Mouse (Mus musculus): ENCODE measurements at regions not wholly inside any gene's neighbourhood (a gene's known extent, or its start where the extent isn't known, plus 50 kb on each side); places are given as distances from the start of the nearest gene placed in this dataset.

DNA sequence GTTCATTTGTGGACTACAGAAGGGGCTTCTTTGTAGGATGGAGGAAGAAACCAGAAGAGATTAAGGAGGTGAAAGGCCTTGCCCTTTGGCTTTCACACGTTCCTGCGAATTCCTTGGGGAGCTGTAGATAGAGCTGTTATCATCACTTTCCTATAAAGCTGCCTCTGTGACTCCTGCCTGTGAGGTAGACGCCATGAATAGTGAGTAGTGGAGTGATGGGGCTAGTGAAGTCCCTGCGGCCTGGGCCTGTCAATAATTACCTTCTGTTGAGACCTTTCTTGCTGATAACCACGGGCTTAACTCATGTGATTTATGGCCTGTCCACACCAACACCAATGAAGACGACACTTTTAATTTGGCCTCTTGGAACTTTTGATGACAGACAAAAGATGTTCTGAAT is 146.0 kb upstream of the Ednra start:
- no peak for DNase-seq

DNA sequence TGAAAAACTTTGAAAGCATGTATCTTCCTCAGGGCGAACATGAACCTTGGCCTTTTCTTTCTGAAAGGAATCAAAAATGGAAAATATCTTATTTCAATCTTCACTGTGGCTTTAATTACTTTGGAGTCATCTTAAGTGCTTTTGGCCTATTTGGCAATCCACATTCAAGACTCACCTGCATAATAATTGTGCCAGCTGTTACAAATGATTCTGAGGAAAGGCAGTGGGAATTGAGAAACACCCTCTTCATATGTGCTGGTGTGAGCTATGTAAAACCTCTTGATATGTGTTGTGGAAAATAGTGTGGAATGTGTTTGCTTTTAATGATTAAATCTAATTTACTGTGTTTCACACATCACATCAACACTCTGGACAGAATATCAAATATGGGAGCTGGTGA is 148.5 kb upstream of the Ednra start:
- no peak for DNase-seq

DNA sequence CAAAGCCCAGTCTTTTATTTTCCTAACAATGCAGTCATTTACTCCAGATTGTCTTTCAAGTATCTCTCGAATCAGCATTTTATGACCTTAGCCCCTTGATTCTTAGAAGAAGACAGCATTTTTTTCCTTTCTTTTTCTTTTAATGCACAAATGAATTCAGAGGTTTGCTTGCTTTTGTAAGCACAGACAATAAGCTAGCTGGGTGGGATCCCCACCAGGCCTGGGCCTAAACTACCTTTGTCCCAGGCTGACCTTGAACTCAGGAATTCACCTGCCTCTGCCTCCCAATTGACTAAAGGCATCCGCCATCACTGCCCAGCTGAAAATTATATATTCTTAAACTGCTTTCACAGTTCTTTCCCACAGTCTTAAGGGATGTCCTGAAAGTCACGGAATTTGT is 195.5 kb upstream of the Ednra start:
- DNase-seq, result no peak

DNA sequence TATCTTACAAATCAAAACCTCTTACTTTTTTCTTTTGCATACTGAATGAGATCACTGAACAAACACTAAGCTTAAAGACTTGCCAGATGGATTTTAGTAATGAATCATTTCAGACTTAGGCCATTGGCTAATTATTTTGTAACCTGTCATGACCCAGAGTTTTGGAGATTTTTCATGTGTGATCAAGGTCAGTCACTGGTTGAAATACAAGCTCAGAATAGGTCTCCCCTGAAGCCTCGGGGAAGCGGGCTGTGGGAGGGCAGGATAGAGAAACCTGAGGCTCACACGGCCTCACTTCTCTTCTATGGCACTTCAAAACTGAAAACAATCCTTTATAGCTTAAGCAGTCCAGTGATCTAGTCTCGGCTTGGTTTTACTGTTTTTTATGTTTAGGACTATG is 197.6 kb upstream of the Ednra start:
- DNase-seq, result no peak

DNA sequence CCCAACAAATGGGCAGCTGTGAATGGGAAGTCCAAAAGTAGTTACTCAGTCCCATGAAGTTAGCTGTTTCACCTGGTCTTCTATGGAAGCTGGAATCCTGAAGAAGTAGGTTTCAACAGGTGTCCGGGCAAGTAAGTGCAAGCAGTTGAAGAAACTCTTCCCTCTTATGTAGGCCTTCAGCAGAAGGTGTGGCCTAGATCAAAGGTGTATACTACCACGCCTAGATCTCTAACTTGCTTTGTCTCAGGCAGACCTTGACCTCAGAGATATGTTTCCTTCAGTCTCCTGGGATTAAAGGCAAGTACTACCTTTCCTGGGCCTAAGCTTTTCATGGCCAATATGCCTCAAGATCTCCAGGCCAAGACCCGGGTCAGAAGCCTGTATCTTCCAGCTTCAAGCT is 223.4 kb upstream of the Ednra start:
- DNase-seq, result no peak

DNA sequence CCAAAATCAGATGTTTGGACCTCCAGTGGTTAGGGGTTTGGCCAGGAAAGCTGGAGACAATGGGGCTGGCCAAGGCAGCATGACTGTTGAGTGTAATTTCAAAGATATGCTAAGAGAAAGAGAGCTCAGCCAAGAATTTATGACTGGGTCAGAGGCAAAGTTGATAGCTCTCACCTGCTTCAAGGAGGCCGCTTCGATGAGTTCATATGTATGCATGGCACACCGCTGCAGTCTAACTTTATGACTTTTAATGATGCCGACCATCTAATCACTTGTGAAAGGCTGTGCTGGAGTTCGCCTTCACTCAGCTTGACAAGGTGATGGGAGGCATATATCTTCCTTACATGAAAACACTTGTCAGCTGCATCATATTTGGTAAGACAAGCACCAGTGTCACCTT is 225.4 kb upstream of the Ednra start:
- DNase-seq, result no peak

DNA sequence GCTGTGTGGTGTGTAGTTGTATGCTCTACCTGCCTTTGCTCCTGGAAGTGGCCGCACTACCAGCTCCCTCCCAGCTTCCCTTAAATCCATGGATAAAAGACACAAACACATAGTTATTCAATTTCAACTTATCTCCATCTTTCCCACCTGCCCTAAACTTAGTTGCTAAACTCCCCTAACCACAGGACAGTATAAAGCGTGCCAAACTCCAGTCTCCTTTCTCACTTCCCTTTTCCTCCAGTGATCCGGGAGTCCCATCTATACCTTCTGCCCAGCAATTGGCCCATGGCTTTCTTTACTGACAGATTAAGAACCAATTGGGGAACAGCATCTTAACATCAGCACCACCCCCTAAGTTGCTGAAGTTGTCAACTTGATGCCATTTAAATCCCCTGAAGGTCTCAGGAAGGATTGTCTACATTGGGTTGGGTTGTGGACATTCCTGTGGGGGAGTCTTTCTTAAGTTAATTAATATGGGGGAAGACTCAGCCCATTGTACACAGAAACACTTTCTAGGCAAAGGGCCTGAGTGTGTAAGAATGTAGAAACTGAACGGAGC is 234.6 kb upstream of the Ednra start:
- DNase-seq, result no peak

DNA sequence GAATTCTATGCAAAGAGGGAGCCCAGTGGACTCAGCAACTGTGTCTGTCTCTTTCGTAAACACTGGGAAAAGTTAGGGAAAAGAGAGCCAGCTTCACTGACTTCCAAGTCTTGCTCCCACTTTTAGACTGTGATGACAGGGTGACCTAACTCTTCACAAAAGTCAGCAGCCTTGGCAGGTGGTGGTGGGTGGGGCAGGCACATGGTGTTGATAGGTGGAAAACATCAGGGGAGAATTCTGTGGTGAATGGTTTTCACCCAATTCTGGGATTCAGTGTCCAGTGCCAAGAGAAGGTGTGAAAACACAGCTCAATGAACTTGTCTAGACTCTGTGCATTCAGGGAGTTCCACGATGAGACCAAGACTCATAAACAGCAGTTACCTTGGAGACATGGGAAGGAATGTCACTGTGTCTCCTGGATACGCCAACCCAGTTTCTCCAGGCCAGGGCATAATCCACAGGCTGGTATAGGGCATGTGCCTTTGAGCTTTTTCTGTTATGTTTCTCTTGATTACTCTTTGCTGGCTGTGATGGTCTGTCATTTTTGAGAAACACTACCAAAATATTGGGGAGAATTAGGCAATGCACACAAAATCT is 238.9 kb upstream of the Ednra start:
- DNase-seq, result no peak

DNA sequence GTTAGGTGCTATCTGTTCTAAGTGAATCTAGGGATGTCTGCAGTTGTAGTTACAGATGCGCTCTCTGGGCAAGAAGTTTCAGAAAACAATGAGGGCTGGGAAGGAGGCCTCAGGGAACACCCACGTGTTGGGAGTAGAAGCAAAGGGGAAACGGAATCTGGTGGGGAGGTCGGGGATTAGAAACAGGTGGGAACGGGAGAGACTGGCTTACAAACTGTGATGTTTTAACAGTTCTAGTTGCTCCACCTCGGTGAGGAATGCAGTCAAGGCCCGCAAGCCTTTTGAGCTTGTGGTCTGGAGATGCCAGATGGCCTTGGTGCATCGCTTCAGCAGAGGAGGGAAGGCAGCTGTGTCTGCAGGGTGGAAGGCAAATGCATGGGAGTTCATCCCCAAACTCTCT is 242.7 kb upstream of the Ttc29 start:
- no peak for DNase-seq

DNA sequence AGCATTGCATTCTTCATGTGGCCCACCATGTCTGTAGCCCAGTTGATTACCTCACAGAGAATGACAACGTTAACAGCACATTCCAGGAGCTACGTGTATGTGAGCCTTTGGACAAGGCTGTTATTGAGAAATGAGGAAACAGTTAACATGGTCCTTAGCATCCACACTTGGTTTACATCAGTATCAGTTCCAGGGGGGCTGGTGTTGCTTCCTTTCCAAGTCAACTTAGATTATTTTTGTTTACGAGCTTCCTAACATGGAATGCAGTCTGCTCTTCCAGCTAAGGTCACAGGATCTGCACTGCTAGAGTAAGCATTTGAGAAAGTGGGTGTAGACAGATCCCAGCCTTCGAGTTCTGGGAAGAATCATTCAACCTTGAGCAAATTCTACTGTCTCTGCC is 239.4 kb upstream of the Ttc29 start:
- DNase-seq, result no peak

DNA sequence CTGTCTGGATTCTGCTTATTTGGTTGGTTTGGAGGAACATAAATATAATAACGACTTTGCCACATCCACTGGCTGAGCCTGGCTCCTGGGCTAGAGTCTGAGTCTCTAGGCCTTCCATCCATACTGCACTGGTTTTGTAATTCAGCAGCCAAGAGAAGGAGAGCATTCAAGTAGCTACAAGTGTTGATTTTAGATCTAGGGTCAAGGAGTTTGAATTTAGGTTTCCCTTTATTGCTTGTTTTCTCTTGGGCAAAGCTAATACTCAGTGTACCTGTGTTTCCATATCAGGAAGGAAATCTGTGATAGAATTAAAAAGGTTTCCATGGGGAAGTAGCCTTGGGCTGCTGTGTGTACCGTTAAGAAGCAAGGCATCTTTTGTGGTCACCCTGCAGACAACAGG is 234.0 kb upstream of the Ttc29 start:
- no peak for DNase-seq

DNA sequence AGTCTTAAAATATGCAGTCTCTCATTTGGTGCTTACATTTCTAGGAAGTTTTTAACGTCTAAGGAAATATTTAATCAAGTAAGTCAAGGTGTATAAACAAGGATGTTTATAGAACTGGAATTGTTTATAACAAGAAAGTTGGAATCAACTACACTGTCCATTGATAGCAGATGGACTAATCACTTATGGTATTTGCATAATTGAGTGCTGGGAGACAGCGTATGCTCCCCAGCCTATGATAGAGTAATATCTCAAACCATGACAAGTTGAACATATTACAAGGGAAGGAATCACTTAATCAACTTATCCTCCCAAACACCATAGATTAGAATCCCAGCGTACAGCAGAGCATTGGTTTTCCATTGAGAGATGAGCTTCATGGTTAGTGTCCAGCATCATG is 232.4 kb upstream of the Ttc29 start:
- no peak for DNase-seq

DNA sequence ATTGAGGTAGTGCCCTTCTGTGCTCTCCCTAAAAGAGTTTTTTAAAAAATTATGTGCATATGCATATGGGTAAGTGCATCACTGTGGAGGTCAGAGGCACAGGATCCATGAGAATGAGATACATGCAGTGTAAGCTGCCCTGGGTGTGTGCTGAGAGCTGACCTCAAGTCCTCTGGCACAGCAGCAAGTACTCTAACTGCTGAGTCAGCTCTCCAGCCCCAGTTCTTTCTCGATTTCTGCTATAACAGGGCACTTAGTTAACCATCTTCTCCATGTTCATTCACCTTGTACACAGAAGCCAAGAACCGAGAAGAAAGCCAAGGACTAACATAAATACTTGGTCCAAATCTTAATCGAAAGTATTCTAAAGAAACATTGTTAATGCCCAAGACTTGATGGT is 231.1 kb upstream of the Ttc29 start:
- DNase-seq, result no peak

DNA sequence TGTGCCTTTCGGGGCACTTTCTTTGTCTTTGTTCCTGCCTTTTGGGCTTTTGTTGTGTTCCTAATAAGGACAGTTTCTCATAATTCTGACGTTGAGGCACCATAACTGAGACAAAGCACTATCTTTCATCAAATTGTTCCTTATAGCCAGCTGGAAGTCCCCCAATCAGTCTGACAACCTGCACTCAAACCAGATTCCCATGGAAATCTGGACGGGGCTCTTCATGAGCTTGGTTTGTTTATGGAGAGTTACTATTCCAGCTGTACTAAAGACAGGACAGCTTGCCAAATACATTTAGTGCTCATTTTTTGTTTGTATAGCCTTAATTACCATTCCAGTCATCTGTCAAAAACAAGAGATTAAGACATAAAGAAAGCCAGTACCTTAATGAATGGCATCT is 229.6 kb upstream of the Ttc29 start:
- DNase-seq, result no peak

DNA sequence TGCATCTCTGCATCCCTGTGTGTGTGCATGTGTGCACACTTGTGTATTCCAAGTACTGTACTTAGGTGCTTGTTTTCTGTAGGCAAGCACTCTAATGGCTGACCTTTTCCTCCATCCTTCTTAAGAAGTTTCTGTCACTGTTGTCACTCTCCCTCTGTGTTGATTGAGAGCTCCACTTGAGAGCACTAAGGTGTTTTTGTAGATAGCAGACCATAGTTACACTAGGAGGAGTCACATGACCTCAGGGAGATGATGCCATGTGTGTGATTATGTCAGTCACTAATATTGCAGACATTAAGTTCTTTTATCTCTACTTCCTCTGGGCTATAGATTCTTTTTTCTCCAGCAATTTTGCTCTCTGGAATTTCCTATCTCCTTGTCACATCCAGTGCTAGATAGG is 225.9 kb upstream of the Ttc29 start:
- no peak for DNase-seq

DNA sequence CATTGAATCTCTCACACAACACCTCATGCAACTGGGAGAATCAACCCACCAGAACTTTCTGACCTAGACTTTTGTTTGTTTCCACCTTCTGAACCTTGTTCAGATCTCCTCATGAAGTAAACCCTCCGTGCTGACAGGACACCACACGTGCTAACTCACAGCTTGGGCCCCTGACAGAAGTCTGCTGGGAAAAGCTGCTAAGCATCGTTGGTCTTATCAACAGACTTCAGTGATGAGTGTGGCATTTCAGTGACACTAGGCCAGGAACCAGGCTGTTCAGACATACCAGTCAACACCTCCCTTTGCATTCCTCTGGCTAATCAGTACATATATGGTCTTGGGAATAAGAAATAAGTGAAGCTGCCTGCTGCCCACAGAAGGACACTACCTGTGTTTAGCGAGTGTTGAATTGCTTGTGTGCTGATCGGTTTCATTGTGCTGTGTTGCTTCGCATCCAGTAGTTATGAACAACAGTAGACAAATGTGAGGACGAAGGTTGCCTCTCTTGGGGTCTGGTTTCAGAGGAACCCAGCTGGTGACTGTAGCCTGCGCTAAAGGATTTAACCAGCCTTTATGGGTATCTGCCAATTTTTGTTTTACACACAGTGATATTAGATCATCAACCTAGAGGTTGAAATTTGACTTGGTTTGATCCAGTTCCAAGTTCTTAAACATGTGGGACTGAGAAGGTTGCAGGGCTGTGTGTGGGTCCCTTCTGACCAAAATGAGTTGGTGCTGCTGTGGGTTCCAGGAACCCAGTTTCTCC is 224.6 kb upstream of the Ttc29 start:
- DNase-seq, result no peak

DNA sequence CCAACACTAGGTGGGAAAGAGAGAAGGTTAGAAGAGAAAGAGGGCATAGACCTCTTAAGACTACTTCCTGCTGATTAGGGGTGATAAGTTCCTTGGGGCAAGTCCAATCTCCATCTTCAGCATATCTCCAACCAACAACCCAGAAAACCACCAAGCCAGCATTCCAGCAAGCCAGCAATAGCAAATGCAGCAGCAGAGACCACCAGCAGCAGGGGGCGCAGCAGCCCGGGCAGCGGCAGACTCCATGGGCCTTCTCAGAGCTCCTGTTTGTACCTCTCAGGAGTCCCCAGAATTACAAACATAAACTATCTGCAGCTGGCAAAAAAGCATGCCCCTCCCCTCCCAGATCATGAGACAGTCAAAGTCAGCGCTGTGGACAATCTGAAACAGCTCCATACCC is 222.0 kb upstream of the Ttc29 start:
- no peak for DNase-seq

DNA sequence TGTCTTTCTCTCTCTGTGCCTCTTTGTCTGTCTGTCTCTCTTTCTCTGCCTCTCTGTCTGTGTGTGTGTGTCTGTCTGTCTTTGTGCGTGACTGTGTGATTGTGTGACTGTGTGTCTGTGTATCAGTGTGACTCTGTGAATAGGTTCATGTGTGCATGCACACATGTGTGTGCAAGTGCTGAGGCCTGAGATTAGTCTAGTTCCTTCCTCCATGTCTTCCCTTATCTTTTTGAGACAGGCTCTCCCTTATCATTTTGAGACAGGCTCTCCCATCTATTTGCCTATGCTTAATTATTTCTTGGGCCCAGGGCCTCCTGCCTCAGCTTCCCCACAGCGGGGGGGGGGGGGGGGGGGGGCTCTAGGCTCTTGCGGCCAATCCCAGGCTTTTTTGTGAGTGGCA is 212.8 kb upstream of the Ttc29 start:
- DNase-seq, result no peak

DNA sequence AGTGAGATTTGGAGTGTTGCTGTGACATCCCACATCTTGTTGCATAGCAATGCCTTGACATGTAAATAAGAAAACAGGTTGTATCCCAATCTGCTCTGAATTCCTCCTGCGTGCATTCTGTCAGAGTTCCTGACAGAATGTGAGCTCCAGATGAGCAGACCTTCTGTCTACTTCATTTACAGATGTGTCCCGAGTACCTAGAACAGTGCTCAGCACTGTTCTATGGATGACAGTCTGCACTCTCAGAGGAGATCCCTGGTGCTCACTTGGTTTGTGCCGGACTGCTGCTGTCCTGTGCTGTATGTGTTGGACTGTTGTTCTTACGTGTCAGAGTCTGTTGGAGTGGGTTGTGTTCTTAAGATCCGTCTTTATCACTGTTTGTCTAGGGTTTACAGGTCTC is 211.4 kb upstream of the Ttc29 start:
- DNase-seq, result no peak

DNA sequence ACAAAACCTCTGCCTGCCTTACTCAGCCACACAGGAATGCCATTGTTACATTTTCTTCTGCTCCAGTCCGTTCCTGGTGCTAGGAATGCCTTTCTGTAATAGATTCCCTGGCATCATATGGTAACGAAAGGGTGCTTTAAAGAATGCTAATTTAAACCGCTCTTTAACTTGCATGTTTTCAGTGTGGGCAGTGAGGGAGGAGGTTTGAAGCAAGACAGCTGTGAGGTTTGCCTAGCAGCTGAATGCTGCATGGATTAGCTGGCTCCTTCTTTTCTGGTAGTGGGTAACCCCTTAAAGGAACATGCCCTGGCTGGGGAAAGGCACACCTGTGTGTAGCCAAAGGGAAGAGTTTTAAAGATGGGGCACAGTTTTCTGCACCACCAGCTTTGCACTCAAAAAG is 211.0 kb upstream of the Ttc29 start:
- no peak for DNase-seq

DNA sequence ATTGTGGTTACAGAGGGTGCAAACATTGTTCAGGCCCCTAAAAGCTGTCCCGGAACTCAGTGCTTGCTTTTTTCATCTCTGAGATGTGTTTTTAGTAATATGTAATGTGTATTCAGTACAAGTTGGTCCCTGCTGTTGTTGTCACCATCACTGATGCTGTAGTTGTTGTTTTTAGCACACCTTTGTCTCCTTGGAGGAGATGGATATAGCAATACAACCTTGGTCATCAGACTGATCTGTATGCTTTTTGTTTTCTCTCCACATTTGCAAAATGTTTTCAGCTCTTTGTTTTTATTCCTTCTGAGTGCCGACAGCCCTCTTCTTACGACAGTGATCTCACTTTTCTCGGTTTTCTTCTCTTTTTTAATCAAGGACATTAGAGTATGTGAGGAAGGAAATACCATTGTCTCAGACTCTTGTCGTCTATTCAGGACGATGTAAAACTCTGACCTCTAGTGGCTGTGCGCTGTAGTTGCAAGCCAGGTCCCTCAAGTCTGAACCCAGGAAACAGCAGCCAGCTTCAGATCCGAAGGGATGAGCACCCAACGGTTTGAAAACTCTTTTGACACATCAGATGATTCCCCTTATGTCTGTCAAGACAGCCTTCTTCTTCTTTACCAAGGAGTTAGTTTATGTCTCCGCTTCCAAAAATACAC is 209.1 kb upstream of the Ttc29 start:
- DNase-seq, result peak; percentile 30 to 34

DNA sequence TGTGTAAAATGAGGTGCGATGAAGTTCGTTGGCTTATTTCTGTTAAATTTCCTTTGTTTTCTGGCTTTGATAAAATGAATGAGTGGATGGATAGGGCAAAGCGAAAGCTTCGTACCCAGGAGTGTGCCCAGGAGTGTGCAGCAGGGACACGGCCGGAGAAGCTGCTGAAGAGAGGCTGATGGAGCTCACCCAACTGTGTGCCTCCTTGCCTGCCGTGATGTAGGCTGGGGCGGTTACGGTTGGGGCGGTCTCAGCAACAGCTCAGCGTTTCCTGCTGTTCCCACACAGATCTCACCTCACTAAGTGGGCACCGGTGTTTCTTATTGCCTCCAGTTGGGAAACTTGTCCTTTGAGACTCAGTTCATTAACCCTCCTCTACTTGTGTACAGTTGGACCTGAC is 208.2 kb upstream of the Ttc29 start:
- no peak for DNase-seq

DNA sequence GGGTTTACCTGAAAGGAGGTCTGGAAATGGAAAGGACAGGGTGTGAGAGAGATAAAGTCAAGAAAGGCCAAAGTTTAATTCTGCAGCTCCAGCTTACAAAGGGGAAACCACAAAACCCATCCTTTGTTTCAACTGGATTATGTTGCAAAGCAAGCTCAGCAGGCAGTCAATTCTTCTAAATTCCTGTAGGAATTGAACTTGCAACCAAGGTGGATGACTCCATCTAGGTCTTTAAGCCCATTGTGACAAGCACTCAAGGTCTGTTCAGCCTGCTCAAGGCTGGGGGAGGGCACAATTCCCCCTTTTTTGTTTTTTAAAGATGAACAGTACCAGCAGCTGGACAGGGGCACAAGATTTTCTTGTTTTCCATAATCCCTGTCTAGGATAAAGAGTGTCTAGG is 200.0 kb upstream of the Ttc29 start:
- DNase-seq, result no peak

All from thymus, postnatal 36 days (tissue).